Mouse (Mus musculus): ENCODE data around the gene 2300002M23Rik. TPM values are rescaled to one million over a fixed set of nuclear protein-coding genes. Genes with fewer than 3 reads are reported as not detected.

The 2300002M23Rik gene
- total and polyA plus RNA-seq, 2 experiments from 2014 or later = not detected

- H3K36me3 ChIP-seq (replicated peaks; ENCODE audit: control insufficient read depth, insufficient read depth, low read length) = 0 out of 2 replicates have a peak, but pooled peaks cover 4% of the 10 kb centered on the region
- no peak overlapping the region for H3K27ac ChIP-seq (ENCODE audit: low read depth)
- H3K4me3 ChIP-seq (ENCODE audit: low read depth, low read length) = no peak overlapping the region
- no peak overlapping the region for H3K4me2 ChIP-seq (ENCODE audit: low read depth, low read length)
- no peaks in the 10 kb centered on the region for H3K27me3 ChIP-seq (ENCODE audit: control insufficient read depth, insufficient read depth, low read length)
- H3K9ac ChIP-seq (replicated peaks; ENCODE audit: low read depth, low read length) = no peak overlapping the region
- ATAC-seq (ENCODE audit: insufficient read depth, low read depth) (peak; percentile 68; the same call in 1 of the 2 replicates), DNase-seq (ENCODE audit: low spot score) (peak; percentile 55)
- no peaks in the 10 kb centered on the region for H3K9me3 ChIP-seq (replicated peaks; ENCODE audit: control insufficient read depth, low read length)
- 7% methylated on average over 6 of the region's 6 CpGs for WGBS
- no peaks in the 10 kb centered on the region for H3K4me1 ChIP-seq (ENCODE audit: control insufficient read depth, insufficient read depth)
- TF ChIP-seq EP300 (IDR thresholded peaks at IDR 0.05; ENCODE audit: low read depth) (no peak), CTCF (IDR thresholded peaks at IDR 0.05; ENCODE audit: low read depth) (peak; percentile 96)
These were observed 32.9 kb upstream of the 2300002M23Rik start for GRCm38 (mm10) chr17:35534343-35534742.

GRCm38 (mm10) chr17:35537421-35537820 is 29.8 kb upstream of the 2300002M23Rik start:
- Histone ChIP-seq H3K4me3 (ENCODE audit: low read depth, low read length) (no peak overlapping the region), H3K9me3 (replicated peaks; ENCODE audit: control insufficient read depth, low read length) (no peaks in the 10 kb centered on the region), H3K4me2 (ENCODE audit: low read depth, low read length) (no peak overlapping the region), H3K36me3 (replicated peaks; ENCODE audit: control insufficient read depth, insufficient read depth, low read length) (no peaks in the 10 kb centered on the region), H3K27me3 (ENCODE audit: control insufficient read depth, insufficient read depth, low read length) (no peaks in the 10 kb centered on the region), H3K27ac (ENCODE audit: low read depth) (no peak overlapping the region), H3K4me1 (ENCODE audit: control insufficient read depth, insufficient read depth) (no peaks in the 10 kb centered on the region), H3K9ac (replicated peaks; ENCODE audit: low read depth, low read length) (no peak overlapping the region)
- ATAC-seq (ENCODE audit: insufficient read depth, low read depth) = no peak
- TF ChIP-seq EP300 (IDR thresholded peaks at IDR 0.05; ENCODE audit: low read depth) (no peak), CTCF (IDR thresholded peaks at IDR 0.05; ENCODE audit: low read depth) (no peak)
- DNase-seq (ENCODE audit: low spot score) = no peak
- WGBS = 74% methylated on average over 4 of the region's 4 CpGs

- 67% methylated on average over 1 of the region's 1 CpGs for WGBS
- no peaks in the 10 kb centered on the region for H3K36me3 ChIP-seq (replicated peaks; ENCODE audit: control insufficient read depth, insufficient read depth, low read length)
- no peak for DNase-seq (ENCODE audit: low spot score)
- H3K27me3 ChIP-seq (ENCODE audit: control insufficient read depth, insufficient read depth, low read length) = no peaks in the 10 kb centered on the region
- no peak for ATAC-seq (ENCODE audit: insufficient read depth, low read depth)
- H3K4me3 ChIP-seq (ENCODE audit: low read depth, low read length) = no peak overlapping the region
- no peak overlapping the region for H3K27ac ChIP-seq (ENCODE audit: low read depth)
- H3K4me2 ChIP-seq (ENCODE audit: low read depth, low read length) = no peak overlapping the region
- H3K9me3 ChIP-seq (replicated peaks; ENCODE audit: control insufficient read depth, low read length) = no peaks in the 10 kb centered on the region
- TF ChIP-seq EP300 (IDR thresholded peaks at IDR 0.05; ENCODE audit: low read depth) = no peak
- no peak for TF ChIP-seq CTCF (IDR thresholded peaks at IDR 0.05; ENCODE audit: low read depth)
- peaks cover 7% of the 10 kb centered on the region; the same call in 1 of the 2 replicates for H3K4me1 ChIP-seq (ENCODE audit: control insufficient read depth, insufficient read depth)
- H3K9ac ChIP-seq (replicated peaks; ENCODE audit: low read depth, low read length) = no peak overlapping the region
These were observed 28.8 kb upstream of the 2300002M23Rik start for GRCm38 (mm10) chr17:35538476-35538875.

GRCm38 (mm10) chr17:35539540-35539939 is 27.7 kb upstream of the 2300002M23Rik start:
- ATAC-seq (ENCODE audit: insufficient read depth, low read depth) (no peak), DNase-seq (ENCODE audit: low spot score) (no peak)
- Histone ChIP-seq H3K27ac (ENCODE audit: low read depth) (no peak overlapping the region), H3K9ac (replicated peaks; ENCODE audit: low read depth, low read length) (no peak overlapping the region), H3K36me3 (replicated peaks; ENCODE audit: control insufficient read depth, insufficient read depth, low read length) (no peaks in the 10 kb centered on the region), H3K4me3 (ENCODE audit: low read depth, low read length) (no peak overlapping the region), H3K9me3 (replicated peaks; ENCODE audit: control insufficient read depth, low read length) (no peaks in the 10 kb centered on the region), H3K4me1 (ENCODE audit: control insufficient read depth, insufficient read depth) (peaks cover 12% of the 10 kb centered on the region; the same call in 1 of the 2 replicates), H3K27me3 (ENCODE audit: control insufficient read depth, insufficient read depth, low read length) (no peaks in the 10 kb centered on the region), H3K4me2 (ENCODE audit: low read depth, low read length) (no peak overlapping the region)
- 60% methylated on average over 10 of the region's 10 CpGs for WGBS
- TF ChIP-seq CTCF (IDR thresholded peaks at IDR 0.05; ENCODE audit: low read depth) (no peak), EP300 (IDR thresholded peaks at IDR 0.05; ENCODE audit: low read depth) (no peak)

GRCm38 (mm10) chr17:35542761-35543411 is 24.4 kb upstream of the 2300002M23Rik start:
- DNase-seq (ENCODE audit: low spot score) = no peak
- TF ChIP-seq CTCF (IDR thresholded peaks at IDR 0.05; ENCODE audit: low read depth) (no peak), EP300 (IDR thresholded peaks at IDR 0.05; ENCODE audit: low read depth) (no peak)
- H3K27ac ChIP-seq (ENCODE audit: low read depth) = peak overlapping the region; percentile 15; the same call in 1 of the 2 replicates
- no peaks in the 10 kb centered on the region for H3K27me3 ChIP-seq (ENCODE audit: control insufficient read depth, insufficient read depth, low read length)
- peak overlapping the region; percentile 16; the same call in 1 of the 2 replicates for H3K4me3 ChIP-seq (ENCODE audit: low read depth, low read length)
- H3K4me1 ChIP-seq (ENCODE audit: control insufficient read depth, insufficient read depth) = peaks cover 12% of the 10 kb centered on the region; the same call in 1 of the 2 replicates
- peak overlapping the region; percentile 37 for H3K4me2 ChIP-seq (ENCODE audit: low read depth, low read length)
- ATAC-seq (ENCODE audit: insufficient read depth, low read depth) = no peak
- H3K9me3 ChIP-seq (replicated peaks; ENCODE audit: control insufficient read depth, low read length) = no peaks in the 10 kb centered on the region
- whole genome bisulfite sequencing = 76% methylated on average over 15 of the region's 15 CpGs
- peak overlapping the region; percentile 0; the same call in 1 of the 2 replicates for H3K9ac ChIP-seq (replicated peaks; ENCODE audit: low read depth, low read length)
- H3K36me3 ChIP-seq (replicated peaks; ENCODE audit: control insufficient read depth, insufficient read depth, low read length) = no peaks in the 10 kb centered on the region

All from heart, postnatal 0 days (tissue).